Mouse (Mus musculus) spleen, postnatal 4 days (tissue): Measurements from ENCODE around the gene Mxi1.
A peak's percentile ranks its signal among the peaks of the same experiment; 100 is the strongest.
"Not testable (repeated sequence)": the region's sequence is repeated elsewhere in the genome, so short reads cannot be mapped to it uniquely, and the experiment has no call there.

Source experiments
- DNase-seq, 2 experiments: peaks; one replicate each; pipeline ENCODE4 v3.0.0; 2022; ENCODE audit warnings: low spot score in 2 of 2

Mxi1 gene

DNA sequence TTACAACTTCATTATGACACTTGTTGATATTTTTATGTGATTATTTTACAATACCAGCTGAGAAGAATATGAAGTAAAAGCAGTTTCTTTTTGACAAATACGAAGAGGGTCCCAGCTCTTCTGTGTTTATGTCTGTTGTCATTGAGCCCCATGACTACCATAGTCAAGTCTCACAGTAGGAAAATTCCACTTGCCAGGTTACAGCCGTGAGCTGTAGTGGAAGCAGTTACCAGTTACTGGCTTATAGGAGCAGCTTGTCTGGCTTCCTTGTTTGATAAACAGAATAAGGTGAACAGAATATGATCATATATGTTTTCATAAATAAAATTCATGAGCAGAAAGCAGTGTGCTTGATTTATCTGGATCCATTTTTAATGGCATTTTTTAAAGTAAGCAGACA, 54.2 kb downstream of the Mxi1 start:
- no peak for DNase-seq

DNA sequence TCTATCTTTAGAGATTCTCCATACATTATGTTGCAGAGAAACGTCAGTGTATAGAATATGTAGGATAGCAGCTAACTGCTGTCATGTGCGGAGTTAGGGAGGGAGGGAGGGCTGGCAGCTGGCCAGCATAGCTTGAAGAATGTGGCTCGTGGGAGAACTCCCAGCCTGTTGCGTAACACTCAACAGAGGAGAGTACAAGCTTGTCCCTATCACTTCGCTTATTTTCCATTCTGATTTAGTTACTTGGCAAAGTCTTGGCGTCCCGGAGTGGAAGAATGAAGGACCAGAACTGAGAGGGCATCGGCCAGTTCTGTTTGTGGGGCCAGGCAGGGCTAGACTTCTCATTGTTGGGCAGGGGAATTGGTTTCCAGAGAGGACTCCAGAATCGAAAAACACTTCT, 54.6 kb downstream of the Mxi1 start:
- DNase-seq, result no peak

DNA sequence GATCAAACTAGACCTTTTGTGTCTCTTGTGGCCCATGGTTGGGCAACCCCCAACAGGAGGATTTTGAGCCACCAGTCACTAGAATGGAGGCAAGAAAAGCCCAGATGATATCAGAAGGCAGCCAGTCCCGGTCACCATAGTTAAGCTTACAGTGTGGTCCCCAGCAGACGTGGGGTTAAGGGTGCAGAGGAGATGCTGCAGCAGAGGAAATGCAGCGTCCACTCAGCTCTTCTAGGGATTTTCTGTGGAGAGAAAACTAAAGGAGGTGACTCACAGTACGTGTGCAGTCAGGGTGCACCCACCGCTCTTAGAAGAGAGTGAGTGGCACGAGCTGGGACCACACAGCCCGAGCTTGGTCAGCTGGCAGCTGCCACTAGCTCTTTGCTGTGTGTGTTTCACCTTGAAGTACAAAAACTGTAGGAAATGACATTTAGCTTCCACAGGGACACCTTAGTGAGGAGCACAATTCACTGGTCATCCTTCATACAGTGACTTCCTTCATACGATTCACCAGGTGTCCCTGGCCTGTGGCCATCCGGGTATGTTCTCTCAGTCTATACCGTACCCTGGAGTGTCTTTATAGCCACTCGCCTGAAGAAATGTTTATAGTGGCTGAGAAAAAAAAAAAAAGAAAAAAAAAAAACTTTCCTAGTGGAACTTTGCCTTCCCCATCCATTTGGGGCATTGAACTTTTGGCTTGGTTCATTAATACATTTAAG, 55.9 kb downstream of the Mxi1 start:
- no peak for DNase-seq

DNA sequence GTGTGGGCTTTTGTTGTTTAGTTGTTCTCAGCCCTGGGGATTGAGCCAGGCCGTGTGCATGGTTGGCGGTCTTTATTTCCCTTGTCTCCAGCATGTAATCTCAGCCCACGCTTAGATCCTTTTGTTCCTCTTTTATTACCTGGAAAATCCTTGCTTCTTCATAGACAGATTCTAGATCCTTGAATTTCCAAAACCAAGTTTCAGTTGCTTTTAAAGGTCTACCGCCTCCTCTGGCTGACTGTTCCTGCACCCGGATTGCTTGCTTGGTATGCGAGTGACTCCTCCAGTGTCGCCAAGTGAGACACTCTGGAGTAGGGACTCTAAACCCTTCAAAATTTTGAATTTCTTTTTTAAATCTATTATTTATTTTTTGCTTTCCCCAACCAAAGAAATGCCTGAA, 56.6 kb downstream of the Mxi1 start:
- DNase-seq, result no peak

DNA sequence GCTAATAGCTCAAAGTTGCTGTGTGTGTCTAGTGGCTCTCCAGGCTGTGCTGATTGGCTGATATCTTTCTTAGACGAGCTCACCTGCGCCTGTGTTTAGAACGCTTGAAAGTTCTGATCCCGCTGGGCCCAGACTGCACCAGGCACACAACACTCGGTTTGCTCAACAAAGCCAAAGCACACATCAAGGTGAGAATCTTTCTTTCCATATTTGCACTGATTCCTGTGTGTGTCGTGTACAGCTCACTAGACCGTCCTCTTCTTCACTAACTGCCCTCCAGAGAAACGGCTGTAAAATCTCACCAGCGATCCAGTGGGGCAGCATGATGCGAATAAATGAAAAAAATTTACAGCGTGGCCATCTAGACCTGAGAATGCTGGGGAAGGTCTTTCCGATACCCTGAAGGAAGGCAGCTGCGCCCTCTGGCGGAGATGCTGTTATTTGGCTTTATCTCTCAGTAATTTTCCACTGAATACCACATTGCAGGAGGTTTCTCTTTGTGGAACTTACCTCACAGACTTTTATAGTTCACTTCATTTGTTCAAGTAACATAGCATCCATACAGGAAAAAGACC, 59.2 kb downstream of the Mxi1 start:
- DNase-seq, result peak; percentile 71 to 89

DNA sequence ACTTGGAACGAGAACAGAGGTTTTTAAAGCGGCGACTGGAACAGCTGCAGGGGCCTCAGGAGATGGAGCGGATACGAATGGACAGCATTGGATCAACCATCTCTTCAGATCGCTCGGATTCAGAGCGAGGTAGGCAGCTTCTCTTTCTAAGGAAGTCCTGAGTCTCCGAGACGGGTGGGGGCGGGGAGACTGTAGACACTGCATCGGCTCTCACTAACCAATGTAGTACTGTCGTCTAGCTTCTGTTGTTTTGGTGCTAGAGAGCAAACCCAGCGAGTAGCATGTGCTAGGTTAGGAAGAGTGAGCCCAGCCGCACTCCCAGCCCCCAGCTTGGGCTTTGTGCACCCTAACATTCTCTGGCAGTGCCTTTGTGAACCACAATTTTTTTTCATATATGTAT, 59.9 kb downstream of the Mxi1 start:
- no peak for DNase-seq

DNA sequence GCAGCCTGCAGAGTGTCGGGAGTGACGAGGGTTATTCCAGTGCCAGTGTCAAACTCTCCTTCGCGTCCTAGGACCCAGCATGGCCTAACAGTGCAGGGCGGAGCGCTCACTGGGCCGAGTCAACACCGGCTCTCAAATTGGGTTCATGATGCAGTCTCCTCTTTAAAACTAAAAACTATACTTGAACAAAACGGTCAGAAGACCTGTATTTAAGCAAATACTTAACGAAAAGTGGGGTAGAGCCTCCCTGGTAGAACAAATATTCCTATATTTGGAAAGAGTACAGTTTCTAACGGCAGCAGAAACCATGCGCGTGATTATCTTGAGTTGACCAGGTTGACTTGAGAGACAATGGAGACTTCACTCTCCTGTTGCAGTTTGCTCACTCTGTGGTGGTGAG, 61.3 kb downstream of the Mxi1 start, which contains the start of gene Gm10197:
Gm10197 (minus strand) TSS at position 101 of the 400 bp plus-strand sequence.
- no peak for DNase-seq

DNA sequence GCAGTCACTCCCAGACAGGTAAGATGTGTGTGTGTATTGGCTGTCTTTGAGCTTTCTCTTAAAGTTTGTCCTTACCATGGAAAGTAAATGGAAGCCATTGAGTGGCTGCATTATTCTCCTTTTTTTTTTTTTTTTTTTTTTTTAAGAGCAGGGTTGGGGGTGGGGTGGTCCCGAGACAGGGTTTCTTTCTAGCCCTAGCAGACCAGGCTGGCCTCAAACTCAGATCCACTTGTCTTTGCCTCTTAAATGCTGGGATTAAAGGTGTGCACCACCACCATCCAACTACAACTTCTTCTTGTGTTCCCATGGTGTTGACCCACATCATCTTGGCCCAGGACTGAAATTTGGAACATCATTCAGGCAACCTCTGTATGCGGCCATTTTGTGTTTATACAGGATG, 63.3 kb downstream of the Mxi1 start:
- DNase-seq, result no peak

DNA sequence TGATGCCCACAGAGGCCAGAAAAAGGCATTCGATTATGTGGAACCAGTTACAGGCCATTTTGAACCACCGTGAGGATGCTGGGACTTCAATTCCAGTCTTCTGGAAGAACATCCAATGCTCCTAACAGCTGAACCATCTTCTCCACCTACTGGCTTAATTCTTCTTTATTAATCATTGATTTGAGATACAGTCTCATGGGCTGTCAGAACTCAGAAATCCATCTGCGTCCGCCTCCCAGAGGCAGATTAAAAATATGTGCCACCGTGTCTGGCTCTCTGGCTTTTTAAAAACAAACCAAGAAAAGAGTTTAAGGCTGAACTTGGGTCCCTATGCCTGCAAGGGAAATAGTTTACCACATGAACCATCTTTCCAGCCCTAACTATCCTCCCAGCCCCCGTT, 65.0 kb downstream of the Mxi1 start:
- DNase-seq, result no peak

DNA sequence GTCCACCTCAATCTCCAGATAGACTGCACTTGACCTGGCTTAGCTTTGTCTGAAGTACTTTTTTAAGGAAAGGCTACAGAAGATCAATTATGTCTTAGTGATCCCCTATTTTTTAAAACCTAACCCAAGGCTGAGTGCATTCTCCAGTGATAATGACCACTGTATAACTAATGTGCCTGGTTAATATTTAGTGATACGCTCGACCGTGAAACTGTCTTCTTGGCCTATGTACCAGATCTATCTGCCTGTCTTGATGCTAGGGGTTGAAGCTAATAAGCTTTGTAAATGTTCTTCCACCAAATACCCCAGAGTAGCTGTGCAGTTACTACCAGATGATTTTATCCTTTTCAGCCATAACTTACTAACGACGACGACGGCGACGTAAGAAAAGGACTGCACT, 65.5 kb downstream of the Mxi1 start:
- no peak for DNase-seq

DNA sequence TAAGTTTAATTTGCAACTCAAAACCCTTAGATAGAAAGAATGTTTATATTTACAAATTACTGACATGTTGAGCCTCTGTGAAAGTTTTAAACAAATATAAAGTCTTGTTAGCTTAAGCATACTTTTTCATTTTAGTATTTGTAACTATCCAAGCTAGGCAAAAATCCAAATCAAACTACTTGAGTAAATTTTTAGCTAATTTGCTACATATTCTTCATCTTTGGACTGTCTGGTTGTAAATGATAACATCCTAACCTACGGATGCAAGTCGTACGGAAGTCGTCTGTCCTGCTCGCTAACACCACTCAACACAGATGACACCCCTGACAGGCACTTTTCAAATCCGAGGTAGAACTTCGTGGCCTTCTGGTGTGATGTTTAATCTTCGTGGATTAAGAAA, 67.3 kb downstream of the Mxi1 start:
- DNase-seq, result no peak

DNA sequence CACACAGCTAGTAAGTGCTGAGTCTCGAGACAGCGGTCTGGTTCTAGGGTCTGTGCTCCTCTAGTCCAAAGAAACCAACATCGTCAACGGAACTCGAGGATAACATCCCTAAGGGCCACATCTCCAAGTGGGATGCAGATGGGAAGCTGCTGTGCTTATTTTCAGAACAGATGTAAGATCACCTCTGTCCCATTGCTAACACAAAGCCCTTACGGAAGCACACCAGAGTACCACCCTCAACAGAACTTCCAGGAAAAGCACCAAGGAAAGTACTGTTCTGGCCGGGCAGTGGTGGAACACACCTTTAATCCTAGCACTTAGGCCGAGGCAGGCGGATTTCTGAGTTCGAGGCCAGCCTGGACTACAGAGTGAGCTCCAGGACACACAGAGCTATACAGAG, 68.1 kb downstream of the Mxi1 start:
- DNase-seq, result no peak

DNA sequence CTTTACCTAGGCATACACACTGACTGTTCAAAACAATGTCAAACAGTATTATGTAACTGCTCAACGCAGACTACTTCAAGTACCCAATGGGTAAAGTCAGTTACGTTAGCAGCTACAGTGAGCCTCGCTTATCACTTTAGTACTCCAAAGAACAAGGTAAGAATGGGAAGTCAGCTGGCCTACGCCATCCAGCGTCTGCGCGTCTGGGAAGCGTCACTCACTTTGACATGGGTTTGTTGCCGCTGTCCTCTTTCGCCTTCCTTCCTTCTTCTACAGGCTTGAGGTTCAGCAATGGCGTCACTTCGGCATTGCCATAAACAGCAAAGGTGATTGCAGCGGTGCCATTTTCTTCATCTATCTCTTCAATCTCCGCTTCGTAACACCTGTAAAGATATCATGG, 73.0 kb downstream of the Mxi1 start:
- no peak for DNase-seq

DNA sequence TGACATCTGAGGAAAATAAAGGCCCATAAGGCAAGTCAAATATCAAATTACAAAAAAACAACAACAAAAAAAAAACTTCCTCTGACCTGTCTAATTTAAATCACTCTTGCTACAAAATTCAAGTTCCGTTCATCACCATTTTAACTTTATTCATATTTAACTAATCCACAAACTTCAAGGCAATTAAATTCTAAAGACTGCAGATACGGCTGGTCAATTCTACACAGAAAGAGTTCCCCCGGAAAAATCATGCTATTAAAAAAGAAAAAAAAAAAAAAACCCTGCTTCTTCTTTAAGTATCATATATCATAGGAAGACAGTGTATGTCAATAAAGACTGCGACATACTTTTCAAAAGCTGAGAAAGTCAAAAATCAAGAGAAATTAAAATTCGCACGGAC, 79.1 kb downstream of the Mxi1 start:
- DNase-seq, result no peak

DNA sequence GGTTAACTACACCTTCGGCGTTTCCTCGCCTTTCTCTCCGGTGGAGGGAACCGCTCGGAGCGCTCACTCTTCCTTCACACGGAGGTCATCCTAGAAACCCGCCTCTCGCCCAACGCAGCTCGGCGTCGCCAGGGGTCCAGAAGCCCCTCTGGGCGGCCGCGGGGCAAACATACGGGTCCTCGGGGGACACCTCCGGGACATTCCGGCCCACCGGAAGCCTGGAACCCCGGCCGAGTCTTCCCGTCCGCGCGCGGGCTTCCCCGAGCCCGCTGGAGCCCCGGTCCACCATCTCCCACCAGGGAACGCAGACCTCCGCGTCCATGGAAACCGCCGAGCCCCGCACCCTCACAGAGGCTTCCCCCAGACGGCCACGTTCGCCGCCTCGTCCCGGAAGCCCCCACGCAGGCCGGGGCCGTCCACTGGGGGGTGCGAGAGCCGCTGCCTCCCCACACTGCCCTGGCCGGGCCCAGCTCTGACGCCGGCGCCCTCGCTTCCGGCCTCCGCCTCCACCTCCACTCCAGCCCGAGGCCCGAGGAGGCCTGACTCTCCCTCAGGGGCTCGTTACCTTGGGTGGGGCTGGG, 79.6 kb downstream of the Mxi1 start:
- no peak for DNase-seq

DNA sequence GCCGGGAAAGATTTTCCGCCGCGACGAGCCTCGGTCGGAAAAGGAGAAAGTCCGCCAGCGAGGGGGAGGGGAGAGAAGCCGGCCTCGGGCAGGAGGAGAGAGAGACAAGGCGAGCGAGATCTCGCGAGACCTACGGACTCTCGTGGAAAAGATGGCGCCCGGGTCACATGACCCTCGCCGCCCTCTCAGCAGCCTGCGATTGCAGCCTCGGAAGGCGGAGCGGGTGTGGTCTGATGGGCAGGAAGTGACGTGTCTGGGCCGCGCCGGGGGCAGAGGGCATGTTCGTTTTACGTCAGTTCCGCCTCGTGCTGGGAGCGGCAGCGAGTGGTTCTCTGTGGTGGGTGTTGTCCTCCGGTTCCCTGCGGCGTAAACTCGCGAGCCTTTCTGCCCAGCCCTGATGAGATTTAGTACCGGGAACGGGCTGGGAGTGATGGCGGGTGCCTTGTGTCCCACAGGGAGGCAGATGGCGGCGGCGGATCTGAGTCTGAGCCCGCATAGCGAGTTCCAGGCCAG, 80.2 kb downstream of the Mxi1 start, which contains the start of gene Smndc1:
Smndc1 (minus strand) TSS at position 84 of the 513 bp plus-strand sequence.
- peak; percentile 98 to 99 for DNase-seq

DNA sequence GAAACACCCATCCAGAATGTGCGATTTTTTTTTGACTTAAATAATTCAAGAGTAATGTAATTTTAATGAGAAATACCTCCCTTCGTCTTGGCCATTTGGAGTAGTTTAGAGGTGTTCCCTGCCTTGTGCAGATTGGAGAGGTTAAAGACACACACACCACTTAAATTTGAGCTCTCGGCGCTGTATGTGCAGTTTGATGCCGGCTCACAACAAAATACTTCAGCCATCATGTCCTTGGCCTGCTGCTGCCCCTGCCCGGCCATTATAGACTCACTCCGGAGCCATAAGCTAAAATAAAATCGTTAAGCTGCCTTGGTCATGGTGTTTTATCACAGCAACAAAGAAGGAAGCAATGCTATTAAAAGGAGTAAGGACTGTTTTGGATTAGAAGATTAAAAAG, 81.1 kb downstream of the Mxi1 start:
- no peak for DNase-seq

DNA sequence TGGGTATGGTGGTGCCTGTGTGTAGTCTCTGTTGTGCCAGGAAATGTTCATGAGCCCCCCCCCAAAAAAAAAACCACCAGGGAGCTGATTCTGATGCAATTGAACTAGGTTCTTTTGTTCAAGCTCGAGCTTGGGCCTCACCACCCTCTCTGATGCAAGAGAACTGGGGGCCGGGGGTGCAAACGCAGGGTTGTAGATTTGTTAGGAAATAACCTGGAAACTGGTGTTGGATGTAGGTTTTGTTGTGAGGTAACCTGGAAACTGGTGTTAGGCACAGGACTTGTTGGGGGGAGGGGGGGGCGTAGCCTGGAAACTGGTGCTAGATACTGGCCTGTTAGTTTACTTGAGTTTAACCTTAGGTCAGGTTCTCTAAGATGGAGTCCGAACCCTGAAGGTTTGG, 81.5 kb downstream of the Mxi1 start:
- no peak for DNase-seq

DNA sequence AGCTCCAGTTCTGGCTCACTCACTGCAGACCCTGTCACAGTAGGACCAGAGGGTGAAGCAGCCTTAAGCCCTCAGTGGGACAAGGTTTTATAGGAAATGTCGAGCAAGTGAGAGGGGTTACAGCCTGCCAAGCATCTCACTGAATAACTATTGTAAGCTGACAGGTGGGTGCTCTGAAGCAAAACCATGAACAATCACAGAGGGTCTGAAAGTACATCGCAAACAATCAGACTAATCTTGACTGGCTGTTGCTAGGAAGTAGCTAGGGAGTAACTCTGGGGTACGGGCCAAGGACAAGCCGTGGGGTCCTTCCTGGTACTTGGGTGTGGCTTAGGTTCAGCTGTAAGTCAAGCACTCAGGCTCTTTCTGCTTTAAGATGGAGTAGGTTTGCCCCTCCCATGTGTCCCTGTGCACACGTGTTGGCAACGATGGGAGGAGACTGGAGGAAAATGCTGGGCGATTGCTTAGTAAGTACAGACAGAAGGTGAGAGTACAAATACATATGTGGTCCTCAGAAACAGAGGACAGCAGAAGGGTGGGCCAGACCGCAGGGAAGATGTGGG, 82.5 kb downstream of the Mxi1 start:
- no peak for DNase-seq

DNA sequence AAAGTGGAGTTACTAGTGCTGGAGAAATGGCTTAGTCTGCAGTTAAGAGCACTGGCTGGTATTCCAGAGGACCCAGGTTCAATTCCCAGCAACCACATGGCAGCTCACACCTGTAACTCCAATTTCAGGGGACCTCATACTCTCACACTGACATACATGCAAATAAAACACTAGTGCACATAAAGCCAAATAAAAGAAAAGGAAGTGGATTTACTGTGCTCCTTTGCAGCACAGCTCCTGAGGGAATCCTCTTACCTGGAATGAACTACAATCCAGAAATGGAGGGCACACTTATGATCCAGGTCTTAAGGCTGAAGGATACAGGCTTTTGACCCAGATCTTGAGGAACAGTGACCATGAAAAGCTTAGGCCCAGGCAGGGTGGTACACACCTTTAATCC, 83.3 kb downstream of the Mxi1 start:
- DNase-seq, result no peak

DNA sequence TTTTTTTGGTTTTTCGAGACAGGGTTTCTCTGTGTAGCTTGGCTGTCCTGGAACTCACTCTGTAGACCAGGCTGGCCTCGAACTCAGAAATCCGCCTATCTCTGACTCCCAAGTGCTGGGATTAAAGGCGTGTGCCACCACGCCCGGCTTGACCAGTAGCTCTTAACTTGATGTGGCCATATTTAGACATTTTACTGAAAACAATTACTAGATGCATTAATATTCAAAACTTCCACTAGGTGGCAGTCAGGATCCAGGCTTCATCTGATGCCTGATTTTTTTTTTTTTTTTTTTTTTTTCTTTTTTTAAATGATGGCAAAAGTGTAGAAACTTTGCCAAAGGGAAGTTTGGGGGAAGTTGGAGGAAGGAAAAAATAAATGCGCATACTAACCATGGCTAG, 84.2 kb downstream of the Mxi1 start:
- DNase-seq, result no peak

DNA sequence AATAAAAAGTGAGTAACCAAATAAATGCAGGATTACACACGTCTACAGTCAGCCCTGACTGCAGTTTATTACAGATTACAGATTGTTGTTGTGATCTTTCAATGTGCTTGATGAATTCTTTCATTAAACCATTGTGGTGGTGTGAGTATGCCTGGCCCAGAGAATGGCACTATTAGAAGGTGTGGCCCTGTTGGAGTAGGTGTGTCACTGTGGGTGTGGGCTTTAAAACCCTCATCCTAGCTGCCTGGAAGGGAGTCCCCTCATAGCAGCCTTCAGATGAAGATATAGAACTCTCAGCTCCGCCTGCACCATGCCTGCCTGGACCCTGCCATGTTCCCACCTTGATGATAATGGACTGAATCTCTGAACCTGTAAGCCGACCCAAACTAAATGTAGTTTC, 84.6 kb downstream of the Mxi1 start:
- DNase-seq, result not testable (repeated sequence)

DNA sequence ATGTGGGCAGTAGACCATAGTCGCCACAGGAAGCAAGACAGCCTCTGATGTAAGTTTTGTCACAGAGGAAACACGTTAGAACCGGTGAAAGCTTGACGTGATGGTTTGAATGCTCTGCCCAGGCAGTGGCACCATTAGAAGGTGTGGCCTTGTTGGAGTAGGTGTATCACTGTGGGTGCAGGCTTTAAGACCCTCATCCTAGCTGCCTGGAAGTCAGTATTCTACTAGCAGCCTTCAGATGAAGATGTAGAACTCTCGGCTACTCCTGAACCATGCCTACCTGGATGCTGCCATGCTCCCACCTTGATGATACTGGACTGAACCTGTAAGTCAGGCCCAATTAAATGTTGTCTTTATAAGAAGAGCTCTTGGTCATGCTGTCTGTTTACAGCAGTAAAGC, 85.5 kb downstream of the Mxi1 start:
- DNase-seq, result not testable (repeated sequence)
